In the genomic region with DNA sequence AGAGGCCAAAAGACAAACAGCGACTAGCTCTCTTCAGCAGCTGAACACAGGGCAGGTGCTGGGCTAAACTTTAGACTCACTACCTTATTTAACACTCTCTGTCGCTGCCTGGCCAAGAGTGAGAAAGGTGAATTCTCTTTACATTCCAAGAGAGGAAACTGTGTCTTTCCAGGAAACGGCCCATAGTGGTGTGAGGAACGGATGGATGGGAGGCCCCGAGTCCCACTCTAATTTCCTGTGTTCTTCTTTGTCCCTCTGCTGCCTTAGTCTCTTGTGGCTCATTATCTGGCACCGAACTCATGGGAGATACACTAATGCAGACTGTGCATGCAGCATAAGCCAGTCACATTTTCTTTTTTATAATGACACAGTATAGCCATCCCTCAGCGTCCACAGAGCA, we compare ENCODE assay signal across 20 mouse cellular contexts. TPM values are rescaled to one million over a fixed set of nuclear protein-coding genes. Genes with fewer than 3 reads are reported as not detected.
DNase-seq lines count a peak whose midpoint lies in the region; ATAC-seq and TF ChIP-seq lines count a peak whose summit lies in the region.
"Had no signal": no experiment of that assay in that cellular context is flagged by ENCODE, and none has a peak within 500 bp of the region (broad histone marks: within the 10 kb centered on the region; RNA-seq: fewer than 3 reads in every experiment).

No protein-coding gene starts in this region.

- H3K9ac ChIP-seq in heart, embryonic 13.5 days, result no peak overlapping the region
- no peak overlapping the region for H3K9ac ChIP-seq in limb, embryonic 11.5 days (ENCODE audit: low read length)
- H3K9ac ChIP-seq: embryonic facial prominence, embryonic 12.5 days; forebrain, embryonic 15.5 days; hindbrain, embryonic 15.5 days had no signal

- intact Hi-C loops in gastrocnemius, adult 2 months (cut with DNase I), result loop anchor here (5.0 kb wide), 1 partner anchor 45 kb away; no protein-coding TSS in a partner anchor

- H3K4me1 ChIP-seq in heart, embryonic 13.5 days, result peaks cover 18% of the 10 kb centered on the region
- H3K4me1 ChIP-seq in heart, embryonic 10.5 days, result peaks cover 9% of the 10 kb centered on the region
- peaks cover 11% of the 10 kb centered on the region; the same call in 1 of the 2 replicates for H3K4me1 ChIP-seq in limb, embryonic 11.5 days (ENCODE audit: control insufficient read depth, insufficient read depth, low read length)
- peaks cover 42% of the 10 kb centered on the region for H3K4me1 ChIP-seq in limb, embryonic 10.5 days
- peaks cover 38% of the 10 kb centered on the region for H3K4me1 ChIP-seq in brown adipose tissue, adult 24 weeks (ENCODE audit: control insufficient read depth, insufficient read depth, insufficient read length, low read length)
- H3K4me1 ChIP-seq: forebrain, embryonic 15.5 days; hindbrain, embryonic 15.5 days had no signal

- WGBS in heart, embryonic 13.5 days, result 62% methylated on average over 7 of the region's 7 CpGs
- 62% methylated on average over 7 of the region's 7 CpGs for WGBS in heart, embryonic 10.5 days
- WGBS in limb, embryonic 11.5 days, result 68% methylated on average over 7 of the region's 7 CpGs
- 73% methylated on average over 7 of the region's 7 CpGs for WGBS in limb, embryonic 10.5 days

- H3K27ac ChIP-seq in gastrocnemius, adult 2 months, result peak overlapping the region; percentile 86; the same call in 1 of the 2 replicates
- peak overlapping the region; percentile 24; the same call in 1 of the 2 replicates for H3K27ac ChIP-seq in heart, embryonic 13.5 days (replicated peaks)
- H3K27ac ChIP-seq in heart, embryonic 10.5 days, result no peak overlapping the region
- H3K27ac ChIP-seq in limb, embryonic 11.5 days (replicated peaks; ENCODE audit: low read depth, low read length), result no peak overlapping the region
- no peak overlapping the region for H3K27ac ChIP-seq in limb, embryonic 10.5 days
- H3K27ac ChIP-seq in brown adipose tissue, adult 24 weeks (replicated peaks; ENCODE audit: low read depth, low read length), result peak overlapping the region; percentile 59
- H3K27ac ChIP-seq: embryonic facial prominence, embryonic 12.5 days; forebrain, embryonic 15.5 days; hindbrain, embryonic 15.5 days had no signal

- DNase-seq in gastrocnemius, adult 2 months, result no peak
- DNase-seq in gastrocnemius, postnatal 4 days (ENCODE audit: low spot score in 2 of 2), result no peak
- no peak for DNase-seq in heart, embryonic 10.5 days (ENCODE audit: low spot score)
- peak; percentile 15 for DNase-seq in limb, embryonic 11.5 days (ENCODE audit: low spot score)
- no peak for DNase-seq in limb, embryonic 10.5 days (ENCODE audit: low spot score)
- DNase-seq: adrenal gland, postnatal 10 days; B cell, adult 2 months; cerebellum, adult 11-12 months; cerebellum, adult 9-10 months; cerebellum, postnatal 25 days; gastrocnemius, postnatal 10 days; kidney, adult 11 months had no signal

- no peak overlapping the region for H3K4me3 ChIP-seq in gastrocnemius, adult 2 months
- no peak overlapping the region for H3K4me3 ChIP-seq in heart, embryonic 13.5 days
- H3K4me3 ChIP-seq in heart, embryonic 10.5 days, result no peak overlapping the region
- H3K4me3 ChIP-seq in limb, embryonic 11.5 days (ENCODE audit: low read depth, low read length), result no peak overlapping the region
- no peak overlapping the region for H3K4me3 ChIP-seq in limb, embryonic 10.5 days
- H3K4me3 ChIP-seq in brown adipose tissue, adult 24 weeks (ENCODE audit: insufficient read depth, low read depth, low read length), result no peak overlapping the region
- H3K4me3 ChIP-seq: embryonic facial prominence, embryonic 12.5 days; forebrain, embryonic 15.5 days; hindbrain, embryonic 15.5 days had no signal

- H3K4me2 ChIP-seq in heart, embryonic 13.5 days, result no peak overlapping the region
- no peak overlapping the region for H3K4me2 ChIP-seq in limb, embryonic 11.5 days (ENCODE audit: low read depth, severe bottlenecking)
- H3K4me2 ChIP-seq: embryonic facial prominence, embryonic 12.5 days; forebrain, embryonic 15.5 days; heart, embryonic 11.5 days; hindbrain, embryonic 15.5 days had no signal

- no peaks in the 10 kb centered on the region for H3K9me3 ChIP-seq in heart, embryonic 13.5 days
- no peaks in the 10 kb centered on the region for H3K9me3 ChIP-seq in heart, embryonic 10.5 days
- no peaks in the 10 kb centered on the region for H3K9me3 ChIP-seq in limb, embryonic 11.5 days (ENCODE audit: control insufficient read depth, low read length)
- H3K9me3 ChIP-seq in limb, embryonic 10.5 days (replicated peaks), result no peaks in the 10 kb centered on the region
- H3K9me3 ChIP-seq: embryonic facial prominence, embryonic 12.5 days; forebrain, embryonic 15.5 days; G1E; hindbrain, embryonic 15.5 days had no signal

- TF ChIP-seq CTCF in gastrocnemius, adult 2 months (IDR thresholded peaks at IDR 0.05), result no peak

- no peaks in the 10 kb centered on the region for H3K36me3 ChIP-seq in heart, embryonic 13.5 days
- H3K36me3 ChIP-seq in heart, embryonic 10.5 days, result no peaks in the 10 kb centered on the region; the same call in 1 of the 2 replicates
- H3K36me3 ChIP-seq in limb, embryonic 11.5 days (ENCODE audit: control insufficient read depth, insufficient read depth, low read length), result peaks cover 3% of the 10 kb centered on the region; the same call in 1 of the 2 replicates
- peaks cover 81% of the 10 kb centered on the region for H3K36me3 ChIP-seq in limb, embryonic 10.5 days
- H3K36me3 ChIP-seq: embryonic facial prominence, embryonic 12.5 days; forebrain, embryonic 15.5 days; G1E; hindbrain, embryonic 15.5 days had no signal

- H3K27me3 ChIP-seq in heart, embryonic 13.5 days (replicated peaks), result no peaks in the 10 kb centered on the region
- H3K27me3 ChIP-seq in heart, embryonic 10.5 days (ENCODE audit: insufficient read depth, poor library complexity, severe bottlenecking), result no peaks in the 10 kb centered on the region
- H3K27me3 ChIP-seq in limb, embryonic 11.5 days (ENCODE audit: control insufficient read depth, insufficient read depth, low read length), result no peaks in the 10 kb centered on the region
- no peaks in the 10 kb centered on the region for H3K27me3 ChIP-seq in limb, embryonic 10.5 days (ENCODE audit: low read depth, poor library complexity, severe bottlenecking)
- H3K27me3 ChIP-seq: embryonic facial prominence, embryonic 12.5 days; forebrain, embryonic 15.5 days; hindbrain, embryonic 15.5 days had no signal

- ATAC-seq in heart, embryonic 13.5 days (ENCODE audit: extremely low read depth, insufficient number of reproducible peaks, low FRiP score, low TSS enrichment), result no peak
- no peak for ATAC-seq in limb, embryonic 11.5 days (ENCODE audit: insufficient number of reproducible peaks, low FRiP score, low TSS enrichment, low read depth)
- ATAC-seq: CD4-positive, CD25-positive, alpha-beta regulatory T cell, adult 4 months; forebrain, embryonic 15.5 days had no signal

RNA-seq across cellular contexts. Expression of a gene that starts 31.9 kb away (rescaled TPM):
- total RNA-seq in gastrocnemius, adult 2 months (2021), result 10 to 100 TPM; 22.4 to 24.5 TPM
- total RNA-seq in gastrocnemius, postnatal 4 days (2021), result 10 to 100 TPM; 21.4 to 23.3 TPM
- polyA plus RNA-seq in heart, embryonic 13.5 days (2015; fragmentation: Nextera tagmentation; extraction: Ambion mirVana), result 5.8 and 6.0 TPM in 2 replicates
- 5.4 and 8.4 TPM in 2 replicates for polyA plus RNA-seq in heart, embryonic 10.5 days (2016; fragmentation: Nextera tagmentation; extraction: Ambion mirVana)
- 74.8 and 75.0 TPM in 2 replicates for polyA plus RNA-seq in limb, embryonic 11.5 days (2014; fragmentation: Nextera tagmentation; extraction: Ambion mirVana)
- 58.8 and 63.8 TPM in 2 replicates for polyA plus RNA-seq in limb, embryonic 10.5 days (2016; fragmentation: Nextera tagmentation; extraction: Ambion mirVana)
- 37.5 and 39.6 TPM in 2 replicates for polyA plus RNA-seq in brown adipose tissue, adult 24 weeks (2012; ENCODE audit: insufficient read depth, insufficient read length, missing spikeins)
- polyA plus RNA-seq: G1E had no signal

Comparison
In these comparisons a context has a peak if more than half of its experiments do, and no peak if none do; other contexts are left out.
1. H3K27ac ChIP-seq: peak in gastrocnemius, adult 2 months (single experiment), heart, embryonic 13.5 days (single experiment) and brown adipose tissue, adult 24 weeks (single experiment); none in heart, embryonic 10.5 days (single experiment), limb, embryonic 11.5 days (single experiment) and limb, embryonic 10.5 days (single experiment).